Comparison of ENCODE assay signal across 12 mouse cellular contexts in genomic region chr11:32011867-32012603, GRCm38 (mm10). TPM values are rescaled to one million over a fixed set of nuclear protein-coding genes. Genes with fewer than 3 reads are reported as not detected.
DNase-seq lines count a peak whose midpoint lies in the region; ATAC-seq and TF ChIP-seq lines count a peak whose summit lies in the region.
"Had no signal": no experiment of that assay in that cellular context is flagged by ENCODE, and none has a peak within 500 bp of the region (broad histone marks: within the 10 kb centered on the region; RNA-seq: fewer than 3 reads in every experiment).

No protein-coding gene starts in this region.

- H3K27me3 ChIP-seq in spleen, adult 2 months (ENCODE audit: control insufficient read depth, insufficient read depth, low read length), result no peaks in the 10 kb centered on the region
- no peaks in the 10 kb centered on the region for H3K27me3 ChIP-seq in midbrain, embryonic 11.5 days (ENCODE audit: control insufficient read depth, insufficient read depth, low read length)

- H3K9ac ChIP-seq in midbrain, embryonic 11.5 days (ENCODE audit: low read length), result no peak overlapping the region

- ATAC-seq in frontal cortex, adult (ENCODE audit: low TSS enrichment), result peak; percentile 51
- ATAC-seq in midbrain, embryonic 11.5 days (ENCODE audit: low FRiP score), result no peak

- DNase-seq in frontal cortex, postnatal 25 days (ENCODE audit: low spot score in 2 of 2), result no peak
- DNase-seq in spleen, adult 2 months (ENCODE audit: low read depth in 1 of 2, low spot score in 2 of 2), result peak in 1 of 2 experiments; percentile 26
- no peak for DNase-seq in spleen, postnatal 4 days (ENCODE audit: low spot score in 2 of 2)
- DNase-seq in midbrain, embryonic 11.5 days (ENCODE audit: low spot score, missing footprints), result peak; percentile 75
- peak; percentile 54 for DNase-seq in thymus, postnatal 4 days
- DNase-seq in cerebellum, postnatal 25 days, result no peak
- no peak for DNase-seq in gastrocnemius, adult 8-10 months (ENCODE audit: low spot score in 2 of 2)
- DNase-seq: cerebellum, postnatal 36 days; heart, postnatal 14 days had no signal

- TF ChIP-seq POLR2A in spleen, adult 2 months (IDR thresholded peaks at IDR 0.05; ENCODE audit: low read depth, low read length), result no peak

- H3K36me3 ChIP-seq in spleen, adult 2 months (ENCODE audit: control insufficient read depth, insufficient read depth, low read length), result no peaks in the 10 kb centered on the region
- peaks cover 5% of the 10 kb centered on the region for H3K36me3 ChIP-seq in midbrain, embryonic 11.5 days (ENCODE audit: control insufficient read depth, insufficient read depth, low read length)

- no peak overlapping the region for H3K4me2 ChIP-seq in midbrain, embryonic 11.5 days

- H3K27ac ChIP-seq in spleen, adult 2 months (ENCODE audit: insufficient read depth, low read length), result peak overlapping the region; percentile 60
- no peak overlapping the region for H3K27ac ChIP-seq in midbrain, embryonic 11.5 days (ENCODE audit: low read depth, low read length)

- H3K4me1 ChIP-seq in spleen, adult 2 months (ENCODE audit: control insufficient read depth, insufficient read depth, insufficient read length), result peaks cover 16% of the 10 kb centered on the region
- peaks cover 18% of the 10 kb centered on the region; the same call in 1 of the 2 replicates for H3K4me1 ChIP-seq in midbrain, embryonic 11.5 days (ENCODE audit: control insufficient read depth, insufficient read depth, low read length)

- WGBS in spleen, adult 2 months, result 42% methylated on average over 9 of the region's 9 CpGs
- WGBS in midbrain, embryonic 11.5 days, result 77% methylated on average over 9 of the region's 9 CpGs

- H3K4me3 ChIP-seq in spleen, adult 2 months (ENCODE audit: extremely low read depth, insufficient read depth, insufficient read length), result no peak overlapping the region
- no peak overlapping the region for H3K4me3 ChIP-seq in midbrain, embryonic 11.5 days (ENCODE audit: low read depth, low read length)

- peaks cover 4% of the 10 kb centered on the region for H3K9me3 ChIP-seq in midbrain, embryonic 11.5 days (ENCODE audit: control insufficient read depth, low read length)

- no peak for TF ChIP-seq CTCF in spleen, adult 2 months (IDR thresholded peaks at IDR 0.05; ENCODE audit: extremely low read depth, insufficient read depth, insufficient read length, insufficient replicate concordance)

RNA-seq across cellular contexts. Expression of gene Nsg2, which starts 11.8 kb away (rescaled TPM):
- polyA plus RNA-seq in spleen, adult 2 months (2012; rRNA removed), result 14.6 and 18.6 TPM in 2 replicates
- 39.8 and 40.5 TPM in 2 replicates for polyA plus RNA-seq in midbrain, embryonic 11.5 days (2014; fragmentation: Nextera tagmentation; extraction: Ambion mirVana)
- total RNA-seq in gastrocnemius, adult 8-10 months (2022), result under 1 TPM in 2 of 4 experiments, not detected in 2; 0.15 to 0.19 TPM

RNA-seq across cellular contexts. Expression of gene 4930524B15Rik, which starts 46.6 kb away (rescaled TPM):
- not detected in 2 replicates for polyA plus RNA-seq in spleen, adult 2 months (2012; rRNA removed)
- polyA plus RNA-seq in midbrain, embryonic 11.5 days (2014; fragmentation: Nextera tagmentation; extraction: Ambion mirVana), result 0.22 and 0.39 TPM in 2 replicates
- not detected for total RNA-seq in gastrocnemius, adult 8-10 months (2022)
- total RNA-seq: heart, postnatal 14 days; left cerebral cortex, adult 8-10 months had no signal
- polyA plus RNA-seq: small intestine, adult 2 months had no signal

Comparison
In these comparisons a context has a peak if more than half of its experiments do, and no peak if none do; other contexts are left out.
1. DNase-seq: peak in midbrain, embryonic 11.5 days (single experiment) and thymus, postnatal 4 days (single experiment); none in frontal cortex, postnatal 25 days (0 of 2), spleen, postnatal 4 days (0 of 2), cerebellum, postnatal 25 days (0 of 2) and gastrocnemius, adult 8-10 months (0 of 2).